Mouse (Mus musculus) large intestine, adult 2 months (tissue): ENCODE measurements around the gene Olfr857. TPM values are rescaled to one million over a fixed set of nuclear protein-coding genes. Genes with fewer than 3 reads are reported as not detected.
"Not testable (repeated sequence)": the region's sequence is repeated elsewhere in the genome, so short reads cannot be mapped to it uniquely, and the experiment has no call there.

Experiments used
- DNase-seq: peaks from one replicate; pipeline ENCODE4 v3.0.0-alpha.2; 2012; ENCODE audit warnings: low read depth, low spot score
- WGBS: fragments of 180-500 bp; shearing (Covaris S2); methylation state at CpG from one replicate; pipeline ENCODE4 v1.1.7; 2018; 5-methylcytosine and 5-hydroxymethylcytosine counted together
- polyA plus RNA-seq: library from polyadenylated mRNA; depleted of rRNA; stranded (reverse); fragments of >200 nt; gene quantifications from 2 replicates; pipeline ENCODE4 v1.2.3, GENCODE M21; 2012; rRNA removed

Gene Olfr857
- not detected in 2 replicates for polyA plus RNA-seq

DNA sequence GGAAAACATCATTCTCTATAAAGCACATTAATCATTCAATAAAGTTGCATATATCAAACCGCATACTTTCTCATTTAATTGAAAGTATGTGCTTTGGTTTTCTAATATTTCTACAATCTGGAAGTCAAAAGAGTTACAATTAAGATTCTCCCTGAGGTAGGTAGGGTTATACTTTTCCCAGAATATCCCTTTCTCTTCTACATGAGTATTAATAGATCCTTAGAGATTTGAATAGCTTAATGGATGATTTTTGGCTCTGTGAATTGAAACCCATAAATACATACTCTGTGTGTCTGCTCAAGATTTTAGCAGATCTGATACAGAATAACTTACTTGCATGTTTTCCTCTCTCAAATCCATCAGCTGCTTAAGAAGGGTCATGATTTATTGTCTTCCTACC is at the start of gene Olfr857:
Olfr857 (plus strand) TSS at position 301 of the 400 bp plus-strand sequence.
- WGBS = 87% methylated on average over 1 of the region's 1 CpGs
- no peak for DNase-seq

DNA sequence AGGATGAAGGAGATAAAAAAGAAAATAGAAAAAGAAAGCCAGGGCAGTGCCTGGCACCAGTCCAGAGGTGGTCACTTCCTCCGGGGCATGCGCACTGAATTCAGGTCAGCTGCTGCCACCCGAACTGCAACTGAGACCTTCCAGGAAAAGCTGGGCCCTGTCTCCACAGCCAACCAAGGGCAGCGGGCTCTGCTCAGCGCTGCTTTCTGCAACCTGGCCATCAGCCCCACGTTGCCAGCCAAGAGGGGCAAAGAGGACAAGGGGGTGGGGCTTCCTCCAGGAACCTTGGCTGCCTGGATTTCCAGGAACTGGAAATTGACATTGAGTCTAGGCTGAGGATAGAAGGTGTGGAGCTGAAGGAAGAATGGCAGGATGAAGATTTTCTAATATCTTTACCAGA is 19.0 kb upstream of the Olfr857 start:
- 82% methylated on average over 6 of the region's 6 CpGs for WGBS

DNA sequence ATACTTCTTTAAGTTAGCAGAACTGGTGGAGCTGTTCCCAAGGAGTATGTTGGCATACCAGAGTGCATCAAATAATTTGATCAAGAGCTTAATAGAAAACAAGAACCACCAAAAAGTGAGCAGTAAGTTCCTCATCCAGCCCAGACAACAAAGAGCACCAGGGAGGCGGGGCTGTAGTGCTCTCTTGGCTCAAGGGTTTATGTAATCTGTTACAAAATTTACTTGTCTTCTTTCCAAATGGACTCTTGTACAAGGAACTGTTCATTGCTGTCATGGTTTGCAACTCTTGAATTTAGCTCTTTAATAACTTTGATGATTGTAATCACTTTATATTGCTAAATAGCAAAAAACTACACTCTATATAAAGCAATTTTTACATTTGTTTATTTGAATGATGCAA is 17.8 kb upstream of the Olfr857 start:
- no peak for DNase-seq
- 80% methylated on average over 1 of the region's 1 CpGs for whole genome bisulfite sequencing

More for the DNA sequence above, 19.0 kb upstream of the Olfr857 start:
- DNase-seq = no peak

DNA sequence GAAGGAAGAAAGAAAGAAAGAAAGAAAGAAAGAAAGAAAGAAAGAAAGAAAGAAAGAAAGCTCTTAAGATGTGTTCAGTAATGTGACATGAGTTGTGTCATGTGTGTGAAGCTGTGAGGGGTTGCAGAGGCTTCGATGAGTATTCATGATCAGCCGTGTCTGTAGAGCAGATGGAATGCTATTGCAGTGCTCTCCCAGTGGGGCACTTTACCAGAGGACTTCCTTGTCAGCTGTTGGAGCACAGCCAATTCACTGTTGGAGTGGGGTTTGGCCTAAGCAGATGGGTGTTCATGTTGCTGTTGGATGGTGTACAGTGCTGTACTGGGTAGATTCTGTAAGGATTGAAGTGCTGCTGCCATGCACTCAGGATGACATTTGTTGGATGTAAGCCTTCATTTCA is 16.8 kb upstream of the Olfr857 start:
- no peak for DNase-seq
- WGBS = 67% methylated on average over 2 of the region's 2 CpGs

DNA sequence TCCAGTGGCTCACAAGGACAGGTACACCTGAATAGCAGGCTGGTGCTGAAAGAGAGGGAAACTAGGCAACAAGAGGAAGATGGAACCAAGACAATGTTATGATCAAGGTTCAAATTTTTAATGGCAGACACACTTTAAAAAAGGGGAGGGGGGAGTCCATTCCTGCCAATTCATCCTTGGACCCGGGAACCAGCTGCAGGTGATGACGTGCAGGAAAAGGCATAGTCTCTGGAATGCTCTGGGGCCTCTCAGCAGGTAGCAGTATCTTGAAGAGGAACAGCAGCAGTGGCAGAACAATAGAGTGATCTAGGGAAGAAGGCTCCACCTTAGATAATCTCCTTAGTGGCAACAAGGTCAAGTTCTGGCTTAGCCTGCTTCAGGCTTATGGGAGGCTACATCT is 14.9 kb upstream of the Olfr857 start:
- 43% methylated on average over 2 of the region's 2 CpGs for WGBS
- not testable (repeated sequence) for DNase-seq

DNA sequence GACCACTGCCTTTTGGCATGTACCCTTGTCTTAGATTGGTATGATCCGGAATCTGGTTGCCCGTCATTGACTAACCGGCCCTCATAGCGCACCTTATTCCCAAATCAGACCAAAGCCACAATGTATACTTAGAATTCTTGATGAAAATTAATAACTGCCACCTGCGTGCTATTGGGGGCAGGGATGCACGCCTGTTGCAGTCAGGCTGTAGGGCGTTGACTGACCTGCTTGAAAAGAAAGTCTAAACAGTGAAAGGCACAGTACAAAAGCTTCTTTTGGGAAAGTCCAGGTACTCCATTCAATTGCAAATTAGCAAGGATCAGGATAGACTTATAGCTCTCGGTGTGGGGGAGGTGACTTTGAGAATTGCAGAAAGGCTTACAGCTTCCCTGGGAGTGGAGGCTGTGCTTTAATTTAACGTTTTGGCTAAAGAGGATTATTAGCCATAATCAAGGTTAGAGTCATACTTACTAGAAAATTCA is 14.3 kb upstream of the Olfr857 start:
- 68% methylated on average over 9 of the region's 9 CpGs for WGBS
- not testable (repeated sequence) for DNase-seq

DNA sequence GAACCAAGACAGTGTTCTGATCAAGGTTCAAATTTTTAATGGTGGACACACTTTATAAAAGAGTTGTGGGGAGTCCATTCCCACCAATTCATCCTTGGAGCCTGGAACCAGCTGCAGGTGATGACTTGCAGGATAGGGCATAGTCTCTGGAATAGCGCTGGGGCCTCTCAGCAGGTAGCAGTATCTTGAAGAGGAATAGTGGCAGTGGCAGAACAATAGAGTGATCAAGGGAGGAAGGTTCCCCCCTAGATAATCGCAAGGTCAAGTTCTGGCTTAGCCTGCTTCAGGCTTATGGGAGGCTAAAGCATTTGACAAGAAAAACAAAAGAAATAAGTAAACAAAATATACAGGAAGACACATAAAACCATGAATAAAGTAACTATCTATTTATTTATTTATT is 4.7 kb upstream of the Olfr857 start:
- not testable (repeated sequence) for DNase-seq
- 72% methylated on average over 2 of the region's 2 CpGs for WGBS

Other genes with a start within 250 kb of the Olfr857 start
- not detected in 2 replicates for gene Olfr850, start 231.2 kb upstream of the Olfr857 start, polyA plus RNA-seq
- not detected in 2 replicates for gene Olfr851, start 216.1 kb upstream of the Olfr857 start, polyA plus RNA-seq
- gene Olfr853, start 168.4 kb upstream of the Olfr857 start, polyA plus RNA-seq = not detected in 2 replicates
- not detected in 2 replicates for gene Olfr854, start 142.1 kb upstream of the Olfr857 start, polyA plus RNA-seq
- gene Olfr855, start 126.8 kb upstream of the Olfr857 start, polyA plus RNA-seq = not detected in 2 replicates
- gene Zfp317, start 87.3 kb upstream of the Olfr857 start, polyA plus RNA-seq = 4.3 and 6.3 TPM in 2 replicates
- gene Olfr58, start 70.8 kb downstream of the Olfr857 start, polyA plus RNA-seq = not detected in 2 replicates
- not detected in 2 replicates for gene Olfr859, start 95.5 kb downstream of the Olfr857 start, polyA plus RNA-seq
- not detected in 2 replicates for gene Olfr860, start 140.3 kb downstream of the Olfr857 start, polyA plus RNA-seq
- not detected in 2 replicates for gene Olfr862, start 178.6 kb downstream of the Olfr857 start, polyA plus RNA-seq
- gene Olfr77, start 207.4 kb downstream of the Olfr857 start, polyA plus RNA-seq = not detected in 2 replicates